Mouse (Mus musculus): ENCODE measurements around the gene Mettl27.
"Not testable (repeated sequence)": the region's sequence is repeated elsewhere in the genome, so short reads cannot be mapped to it uniquely, and the experiment has no call there.

Mettl27 gene

GRCm38 (mm10) chr5:134920106-134920687, 12.0 kb upstream of the Mettl27 start:
- no peak for DNase-seq (ENCODE audit: low spot score)

GRCm38 (mm10) chr5:134921106-134921505, 11.1 kb upstream of the Mettl27 start:
- no peak for DNase-seq (ENCODE audit: low spot score)

- DNase-seq (ENCODE audit: low spot score) = no peak
Measured at GRCm38 (mm10) chr5:134923141-134923540, 9.0 kb upstream of the Mettl27 start.

GRCm38 (mm10) chr5:134926726-134927125, 5.4 kb upstream of the Mettl27 start:
- no peak for DNase-seq (ENCODE audit: low spot score)

- DNase-seq (ENCODE audit: low spot score) = no peak
Measured at GRCm38 (mm10) chr5:134929988-134930387, 2.2 kb upstream of the Mettl27 start.

- DNase-seq (ENCODE audit: low spot score) = no peak
Measured at GRCm38 (mm10) chr5:134932903-134933276, 722 bp downstream of the Mettl27 start.

- DNase-seq (ENCODE audit: low spot score) = no peak
Measured at GRCm38 (mm10) chr5:134933281-134933680, 1.1 kb downstream of the Mettl27 start.

- not testable (repeated sequence) for DNase-seq (ENCODE audit: low spot score)
Measured at GRCm38 (mm10) chr5:134933686-134934085, 1.5 kb downstream of the Mettl27 start.

- DNase-seq (ENCODE audit: low spot score) = no peak
Measured at GRCm38 (mm10) chr5:134934666-134935065, 2.5 kb downstream of the Mettl27 start.

- no peak for DNase-seq (ENCODE audit: low spot score)
Measured at GRCm38 (mm10) chr5:134936051-134936450, 3.9 kb downstream of the Mettl27 start.

GRCm38 (mm10) chr5:134936626-134937185, 4.5 kb downstream of the Mettl27 start:
- DNase-seq (ENCODE audit: low spot score) = no peak

GRCm38 (mm10) chr5:134939069-134939468, 6.9 kb downstream of the Mettl27 start:
- no peak for DNase-seq (ENCODE audit: low spot score)

GRCm38 (mm10) chr5:134939554-134939953, 7.4 kb downstream of the Mettl27 start:
- not testable (repeated sequence) for DNase-seq (ENCODE audit: low spot score)

- DNase-seq (ENCODE audit: low spot score) = no peak
Measured at GRCm38 (mm10) chr5:134941472-134942209, 9.5 kb downstream of the Mettl27 start.

GRCm38 (mm10) chr5:134942740-134943139, 10.6 kb downstream of the Mettl27 start:
- DNase-seq (ENCODE audit: low spot score) = no peak

GRCm38 (mm10) chr5:134944179-134944578, 12.0 kb downstream of the Mettl27 start:
- no peak for DNase-seq (ENCODE audit: low spot score)

GRCm38 (mm10) chr5:134945266-134945959, 13.2 kb downstream of the Mettl27 start:
- DNase-seq (ENCODE audit: low spot score) = no peak

- no peak for DNase-seq (ENCODE audit: low spot score)
Measured at GRCm38 (mm10) chr5:134946063-134946856, 14.1 kb downstream of the Mettl27 start.

GRCm38 (mm10) chr5:134946857-134947255, 14.7 kb downstream of the Mettl27 start, which contains the start of gene Cldn4:
TSS of gene Cldn4 (minus strand) at chr5:134946934.
- no peak for DNase-seq (ENCODE audit: low spot score)

GRCm38 (mm10) chr5:134947420-134948084, 15.4 kb downstream of the Mettl27 start:
- no peak for DNase-seq (ENCODE audit: low spot score)

GRCm38 (mm10) chr5:134948085-134948439, 15.9 kb downstream of the Mettl27 start:
- DNase-seq (ENCODE audit: low spot score) = no peak

All from urinary bladder, postnatal 10 days (tissue).